27 mouse cellular contexts compared by ENCODE assay signal in the genomic region with DNA sequence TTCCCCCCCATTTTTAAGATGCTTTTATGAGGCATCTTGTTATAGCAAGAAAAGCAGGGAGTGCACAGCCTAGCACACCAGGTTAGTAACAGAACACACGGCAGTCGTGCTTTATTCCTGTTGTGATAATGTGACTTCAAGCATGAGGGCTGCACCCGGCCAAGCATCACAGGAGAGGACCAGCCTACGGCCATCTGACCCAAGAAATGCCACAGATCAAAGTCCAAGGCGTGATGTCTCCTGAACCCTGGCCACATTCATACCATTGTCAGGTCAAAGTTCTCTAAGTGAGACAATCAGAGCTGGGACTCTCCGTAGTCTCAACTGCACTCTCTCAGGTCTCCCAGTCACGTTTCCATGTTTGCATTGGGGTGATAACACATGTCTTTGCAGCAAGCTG.
DNase-seq lines count a peak whose midpoint lies in the region; ATAC-seq and TF ChIP-seq lines count a peak whose summit lies in the region.
"Had no signal": no experiment of that assay in that cellular context is flagged by ENCODE, and none has a peak within 500 bp of the region (broad histone marks: within the 10 kb centered on the region; RNA-seq: fewer than 3 reads in every experiment).

No protein-coding gene starts in this region.

- TF ChIP-seq CTCF in kidney, adult 2 months (conservative IDR thresholded peaks at IDR 0.05; ENCODE audit: insufficient read depth, insufficient read length, low read depth, low read length), result no peak

- H3K4me3 ChIP-seq in kidney, adult 2 months (ENCODE audit: insufficient read depth, low read depth, low read length), result no peak overlapping the region
- H3K4me3 ChIP-seq in kidney, embryonic 15.5 days (replicated peaks), result no peak overlapping the region
- H3K4me3 ChIP-seq: embryonic facial prominence, embryonic 10.5 days; embryonic facial prominence, embryonic 13.5 days; erythroblast, embryonic 14.5 days; forebrain, embryonic 12.5 days; forebrain, embryonic 15.5 days; heart, adult 2 months; heart, embryonic 10.5 days; heart, embryonic 13.5 days had no signal

- no peak overlapping the region for H3K9ac ChIP-seq in kidney, embryonic 15.5 days
- H3K9ac ChIP-seq: embryonic facial prominence, embryonic 13.5 days; forebrain, embryonic 12.5 days; forebrain, embryonic 15.5 days; heart, embryonic 13.5 days; hindbrain, embryonic 14.5 days had no signal

- 0 out of 2 replicates have a peak, but pooled peaks cover 3% of the 10 kb centered on the region for H3K4me1 ChIP-seq in kidney, adult 2 months (ENCODE audit: control insufficient read depth, insufficient read depth, low read length)
- peaks cover 7% of the 10 kb centered on the region; the same call in 1 of the 2 replicates for H3K4me1 ChIP-seq in kidney, embryonic 15.5 days

- no peak for ATAC-seq in kidney, embryonic 15.5 days (replicated peaks; ENCODE audit: low FRiP score)
- ATAC-seq: CD4-positive, CD25-positive, alpha-beta regulatory T cell, adult 4 months; forebrain, embryonic 15.5 days had no signal

- no peaks in the 10 kb centered on the region for H3K9me3 ChIP-seq in kidney, embryonic 15.5 days (replicated peaks)
- H3K9me3 ChIP-seq: embryonic facial prominence, embryonic 10.5 days; embryonic facial prominence, embryonic 13.5 days; forebrain, embryonic 12.5 days; forebrain, embryonic 15.5 days; heart, embryonic 10.5 days; heart, embryonic 13.5 days had no signal

- H3K36me3 ChIP-seq in kidney, adult 2 months (ENCODE audit: control insufficient read depth, insufficient read depth, low read length), result no peaks in the 10 kb centered on the region
- no peaks in the 10 kb centered on the region for H3K36me3 ChIP-seq in kidney, embryonic 15.5 days
- H3K36me3 ChIP-seq: embryonic facial prominence, embryonic 10.5 days; embryonic facial prominence, embryonic 13.5 days; forebrain, embryonic 12.5 days; forebrain, embryonic 15.5 days; heart, embryonic 10.5 days; heart, embryonic 13.5 days had no signal

- H3K27me3 ChIP-seq in kidney, adult 2 months (replicated peaks; ENCODE audit: control insufficient read depth, insufficient read depth, low read length), result no peaks in the 10 kb centered on the region
- peaks cover 16% of the 10 kb centered on the region; the same call in 1 of the 2 replicates for H3K27me3 ChIP-seq in kidney, embryonic 15.5 days
- H3K27me3 ChIP-seq: forebrain, embryonic 15.5 days; heart, embryonic 13.5 days had no signal

- no peak for TF ChIP-seq POLR2A in kidney, adult 2 months (IDR thresholded peaks at IDR 0.05; ENCODE audit: low read depth, low read length)

- WGBS in kidney, adult 2 months, result 52% methylated on average over 7 of the region's 7 CpGs
- 47% methylated on average over 7 of the region's 7 CpGs for WGBS in kidney, embryonic 15.5 days

- DNase-seq in kidney, adult 2 months, result peak; percentile 85
- DNase-seq in kidney, postnatal 10 days, result peak; percentile 16
- DNase-seq in kidney, postnatal 36 days, result peak; percentile 67 to 71
- DNase-seq in left cerebral cortex, adult 18-20 months (ENCODE audit: low spot score in 2 of 2), result no peak
- DNase-seq in right cerebral cortex, postnatal 36 days (ENCODE audit: low spot score in 2 of 2), result no peak
- DNase-seq: adrenal gland, adult 2 months; adrenal gland, postnatal 14 days; cerebellum, adult 11 months; cerebellum, adult 2 months; cerebellum, adult 9-11 months; cerebellum, postnatal 25 days; embryo, embryonic 11 days; gastrocnemius, postnatal 10 days; gastrocnemius, postnatal 36 days; heart, adult 2 months; heart, postnatal 14 days; heart, postnatal 4 days had no signal

- H3K27ac ChIP-seq in kidney, adult 2 months (ENCODE audit: insufficient read depth, low read depth, low read length), result no peak overlapping the region
- no peak overlapping the region for H3K27ac ChIP-seq in kidney, embryonic 15.5 days
- H3K27ac ChIP-seq: embryonic facial prominence, embryonic 10.5 days; embryonic facial prominence, embryonic 13.5 days; forebrain, embryonic 12.5 days; forebrain, embryonic 15.5 days; heart, adult 2 months; heart, embryonic 10.5 days; heart, embryonic 13.5 days; hindbrain, embryonic 14.5 days had no signal

- H3K4me2 ChIP-seq in kidney, embryonic 15.5 days, result no peak overlapping the region
- H3K4me2 ChIP-seq: embryonic facial prominence, embryonic 13.5 days; forebrain, embryonic 12.5 days; forebrain, embryonic 15.5 days; heart, embryonic 13.5 days; hindbrain, embryonic 14.5 days had no signal

Comparison
In these comparisons a context has a peak if more than half of its experiments do, and no peak if none do; other contexts are left out.
1. DNase-seq: peak in kidney, adult 2 months (single experiment), kidney, postnatal 10 days (single experiment) and kidney, postnatal 36 days (2 of 2); none in left cerebral cortex, adult 18-20 months (0 of 2) and right cerebral cortex, postnatal 36 days (0 of 2).